Mouse (Mus musculus) heart, postnatal 0 days (tissue): ENCODE results near the gene Ptprj. TPM values are rescaled to one million over a fixed set of nuclear protein-coding genes. Genes with fewer than 3 reads are reported as not detected.

ENCODE experiments used
- ATAC-seq: fragments of 200-750 bp; cut with Nextera tagmentation; 2 replicates; pipeline ENCODE4 v1.8.0; 2017; ENCODE audit warnings: low read depth, moderate number of reproducible peaks, moderate library complexity; ENCODE audit not compliant: insufficient read depth
- DNase-seq: peaks from one replicate; pipeline ENCODE4 v3.0.0-alpha.2; 2016; ENCODE audit warnings: low spot score
- H3K27ac ChIP-seq: fragments of 300-500 bp; sonication (generic); 2 replicates; pipeline ENCODE4 v1.5.1; 2014; ENCODE audit warnings: low read depth, mild to moderate bottlenecking
- H3K27me3 ChIP-seq: fragments of 300-500 bp; sonication (generic); 2 replicates; pipeline ENCODE4 v1.6.1; 2014; ENCODE audit warnings: low read length, mixed read lengths; ENCODE audit not compliant: control insufficient read depth, insufficient read depth
- H3K36me3 ChIP-seq: fragments of 300-500 bp; sonication (generic); replicated peaks from 2 replicates; pipeline ENCODE4 v1.6.1; 2014; ENCODE audit warnings: low read length, mixed read lengths; ENCODE audit not compliant: control insufficient read depth, insufficient read depth
- H3K4me1 ChIP-seq: fragments of 300-500 bp; sonication (generic); 2 replicates; pipeline ENCODE4 v1.6.1; 2014; ENCODE audit warnings: antibody characterized with exemption; ENCODE audit not compliant: control insufficient read depth, insufficient read depth
- H3K4me2 ChIP-seq: fragments of 300-500 bp; sonication (generic); 2 replicates; pipeline ENCODE4 v1.6.1; 2014; ENCODE audit warnings: low read depth, mild to moderate bottlenecking, low read length, moderate library complexity
- H3K4me3 ChIP-seq: fragments of 300-500 bp; sonication (generic); 2 replicates; pipeline ENCODE4 v1.5.1; 2014; ENCODE audit warnings: low read depth, low read length
- H3K9ac ChIP-seq: fragments of 300-500 bp; sonication (generic); replicated peaks from 2 replicates; pipeline ENCODE4 v1.6.1; 2014; ENCODE audit warnings: low read depth, low read length, mixed read lengths
- H3K9me3 ChIP-seq: fragments of 300-500 bp; sonication (generic); replicated peaks from 2 replicates; pipeline ENCODE4 v1.6.1; 2016; ENCODE audit warnings: low read length; ENCODE audit not compliant: control insufficient read depth
- CTCF ChIP-seq: IDR thresholded peaks from 2 replicates; pipeline ENCODE4 v1.5.1; 2016; ENCODE audit warnings: antibody characterized with exemption, control low read depth, low read depth
- EP300 ChIP-seq: IDR thresholded peaks from 2 replicates; pipeline ENCODE4 v1.6.1; 2016; ENCODE audit warnings: antibody characterized with exemption, low read depth
- WGBS: fragments of 180-500 bp; shearing (Covaris S2); extraction: QIAGEN DNeasy Blood & Tissue Kit; methylation state at CpG from one replicate; pipeline ENCODE4 v1.1.7; 2014; 5-methylcytosine and 5-hydroxymethylcytosine counted together
- polyA plus RNA-seq: library from polyadenylated mRNA; unstranded; fragments of >200 nt; fragmentation: Nextera tagmentation; extraction: Ambion mirVana; gene quantifications from 2 replicates; pipeline ENCODE4 v1.2.1, GENCODE M21; 2015
- total RNA-seq: library from RNA; depleted of rRNA; stranded (reverse); fragments of >200 nt; gene quantifications from 2 replicates; pipeline ENCODE4 v1.2.3, GENCODE M21; 2014; ENCODE audit warnings: low replicate concordance

Gene Ptprj
- total and polyA plus RNA-seq, 2 experiments from 2014 or later: 0.56 to 6.8 TPM

GRCm38 (mm10) chr2:90581796-90582125, 1.3 kb upstream of the Ptprj start:
- Histone ChIP-seq H3K36me3 (no peaks in the 10 kb centered on the region), H3K27ac (no peak overlapping the region), H3K9me3 (no peaks in the 10 kb centered on the region; the same call in 1 of the 2 replicates), H3K4me3 (no peak overlapping the region), H3K4me2 (no peak overlapping the region), H3K4me1 (no peaks in the 10 kb centered on the region), H3K9ac (no peak overlapping the region), H3K27me3 (0 out of 2 replicates have a peak, but pooled peaks cover 4% of the 10 kb centered on the region)
- TF ChIP-seq EP300 (no peak), CTCF (no peak)
- no peak for ATAC-seq
- DNase-seq: no peak
- WGBS: 77% methylated on average over 1 of the region's 1 CpGs

DNA sequence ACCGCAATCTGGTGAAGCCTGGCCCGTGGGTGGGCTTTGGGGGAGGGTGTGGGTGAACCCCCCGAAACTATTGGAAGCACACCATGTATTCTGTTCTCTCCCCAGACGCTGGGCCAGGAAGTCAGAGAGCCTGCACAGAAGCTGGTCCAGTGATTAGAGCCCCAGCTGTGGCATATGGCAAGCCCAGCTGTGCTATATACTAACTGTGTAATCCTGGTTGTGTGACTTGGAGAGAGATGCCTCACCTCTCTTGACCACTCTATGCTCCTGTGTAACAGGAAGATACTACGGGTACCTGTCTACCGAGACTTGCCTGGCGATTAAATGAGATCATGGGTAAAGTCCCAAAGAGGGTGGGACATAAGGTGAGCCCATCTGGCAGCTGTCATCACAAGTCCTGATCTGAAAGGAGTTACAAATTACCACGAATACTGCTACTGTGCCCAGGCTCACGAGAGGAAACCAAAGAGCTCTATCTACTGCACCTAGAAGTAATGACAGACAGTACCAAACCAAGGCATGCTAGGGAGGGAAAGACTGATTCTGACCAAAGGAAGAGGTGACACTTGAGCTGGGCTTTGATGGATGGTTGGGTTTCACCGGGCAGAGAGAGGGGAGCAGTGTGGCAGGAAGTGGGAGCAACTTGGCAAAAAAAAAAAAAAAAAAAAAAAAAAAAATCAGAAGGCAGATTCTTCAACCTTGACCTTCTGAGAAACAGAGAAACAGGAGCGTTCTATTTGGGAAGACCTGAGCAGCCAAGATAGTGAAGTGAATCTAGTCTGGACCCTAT, 754 bp upstream of the Ptprj start:
- Histone ChIP-seq H3K9me3 (no peaks in the 10 kb centered on the region; the same call in 1 of the 2 replicates), H3K27ac (peak overlapping the region; percentile 78), H3K4me3 (peak overlapping the region; percentile 86), H3K9ac (peak overlapping the region; percentile 68), H3K36me3 (no peaks in the 10 kb centered on the region), H3K4me2 (peak overlapping the region; percentile 96), H3K27me3 (0 out of 2 replicates have a peak, but pooled peaks cover 4% of the 10 kb centered on the region), H3K4me1 (no peaks in the 10 kb centered on the region)
- WGBS: 15% methylated on average over 11 of the region's 11 CpGs
- TF ChIP-seq CTCF (no peak), EP300 (no peak)
- DNase-seq (no peak), ATAC-seq (peak; percentile 15; the same call in 1 of the 2 replicates)

DNA sequence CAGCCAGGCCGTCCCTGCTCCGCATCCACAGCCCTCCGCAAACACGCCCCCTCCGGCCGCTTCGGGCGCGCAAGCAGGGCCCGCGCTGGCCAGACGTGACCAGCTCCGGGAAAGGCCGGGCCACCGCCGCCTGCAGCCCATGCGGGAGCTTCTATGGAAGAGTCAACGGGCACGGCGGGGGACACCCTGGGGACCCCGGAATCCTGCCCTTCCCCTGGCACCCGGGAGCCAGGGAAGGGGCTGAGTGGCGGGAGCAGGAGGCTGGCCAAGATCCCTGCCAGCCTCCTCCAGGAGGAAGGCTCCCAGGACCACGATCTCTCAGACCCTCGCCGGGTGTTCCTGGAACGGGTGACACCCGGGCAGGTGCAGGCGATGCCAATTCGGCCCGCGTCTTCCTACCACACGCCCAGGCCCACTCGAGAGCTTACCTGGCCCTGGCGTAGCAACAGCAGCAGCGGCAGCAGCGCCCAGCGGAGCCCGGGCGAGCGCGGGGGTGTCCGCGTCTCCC, 665 bp downstream of the Ptprj start:
- ATAC-seq: peak; percentile 40; the same call in 1 of the 2 replicates
- TF ChIP-seq CTCF (peak; percentile 32), EP300 (no peak)
- WGBS: 0% methylated on average over 40 of the region's 44 CpGs
- H3K9ac ChIP-seq: peak overlapping the region; percentile 68
- H3K9me3 ChIP-seq: no peaks in the 10 kb centered on the region
- H3K4me3 ChIP-seq: peak overlapping the region; percentile 86
- DNase-seq: peak; percentile 29
- H3K27me3 ChIP-seq: 0 out of 2 replicates have a peak, but pooled peaks cover 4% of the 10 kb centered on the region
- no peaks in the 10 kb centered on the region for H3K4me1 ChIP-seq
- H3K36me3 ChIP-seq: no peaks in the 10 kb centered on the region
- peak overlapping the region; percentile 96 for H3K4me2 ChIP-seq
- H3K27ac ChIP-seq: peak overlapping the region; percentile 78

GRCm38 (mm10) chr2:90579038-90579727, 1.3 kb downstream of the Ptprj start:
- 4% methylated on average over 22 of the region's 23 CpGs for WGBS
- Histone ChIP-seq H3K4me3 (peak overlapping the region; percentile 86), H3K27me3 (0 out of 2 replicates have a peak, but pooled peaks cover 4% of the 10 kb centered on the region), H3K9ac (peak overlapping the region; percentile 68; the same call in 1 of the 2 replicates), H3K4me1 (no peaks in the 10 kb centered on the region), H3K36me3 (no peaks in the 10 kb centered on the region), H3K27ac (0 out of 2 replicates have a peak overlapping the region, but pooled peaks have one; percentile 78), H3K9me3 (no peaks in the 10 kb centered on the region), H3K4me2 (peak overlapping the region; percentile 96)
- DNase-seq: no peak
- TF ChIP-seq CTCF: no peak
- TF ChIP-seq EP300: no peak
- ATAC-seq: no peak; the same call in 1 of the 2 replicates

DNA sequence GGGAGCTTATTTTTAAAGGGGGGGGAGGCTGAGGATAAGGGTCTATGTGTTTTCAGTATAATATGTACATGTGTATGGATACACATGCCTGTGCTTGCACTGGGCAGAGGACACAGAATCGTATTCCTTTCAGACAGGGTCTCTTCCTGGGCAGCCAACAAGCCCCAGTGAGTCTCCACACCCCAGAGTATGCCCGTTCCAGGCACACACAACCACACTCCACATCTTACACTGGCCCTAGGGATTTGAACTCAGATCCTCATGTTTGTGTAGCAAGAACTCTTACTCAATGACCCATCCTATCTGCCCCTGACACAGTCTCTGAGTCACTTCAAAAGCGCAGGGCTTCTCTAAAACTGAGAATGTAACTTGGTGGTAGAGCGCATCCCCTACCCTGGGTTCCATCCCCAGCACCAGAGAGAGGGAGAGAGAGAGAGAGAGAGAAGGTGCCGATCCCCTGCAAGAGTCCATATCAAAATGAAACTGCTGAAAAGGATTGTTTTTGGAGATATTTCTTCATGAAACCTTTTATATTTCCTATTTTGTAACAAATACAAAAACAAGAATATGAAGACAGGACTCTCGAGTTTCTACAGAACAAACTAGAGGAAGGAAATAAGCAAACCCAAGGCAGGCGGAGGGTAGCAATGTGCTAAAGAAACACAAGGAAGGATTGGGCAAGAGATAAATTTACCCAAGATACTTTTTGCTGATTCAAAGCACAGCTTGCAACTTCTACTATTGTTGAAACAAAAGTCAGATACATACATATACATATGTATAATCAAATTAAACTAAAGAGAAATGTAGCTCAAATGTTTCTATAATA, 2.8 kb downstream of the Ptprj start:
- WGBS: 83% methylated on average over 7 of the region's 7 CpGs
- H3K27ac ChIP-seq: no peak overlapping the region
- H3K4me3 ChIP-seq: no peak overlapping the region
- 0 out of 2 replicates have a peak, but pooled peaks cover 4% of the 10 kb centered on the region for H3K27me3 ChIP-seq
- TF ChIP-seq EP300: no peak
- TF ChIP-seq CTCF: no peak
- no peak overlapping the region for H3K9ac ChIP-seq
- no peak overlapping the region for H3K4me2 ChIP-seq
- no peaks in the 10 kb centered on the region for H3K4me1 ChIP-seq
- no peaks in the 10 kb centered on the region for H3K36me3 ChIP-seq
- DNase-seq (no peak), ATAC-seq (no peak)
- H3K9me3 ChIP-seq: no peaks in the 10 kb centered on the region
